Mouse (Mus musculus) hindbrain, embryonic 16.5 days (tissue): ENCODE data around the gene Trmt5. TPM values are rescaled to one million over a fixed set of nuclear protein-coding genes. Genes with fewer than 3 reads are reported as not detected.

Source experiments
- ATAC-seq: fragments of 200-750 bp; cut with Nextera tagmentation; 2 replicates; pipeline ENCODE4 v1.8.0; 2017; ENCODE audit warnings: moderate TSS enrichment, moderate library complexity
- H3K27ac ChIP-seq: fragments of 300-500 bp; sonication (generic); 2 replicates; pipeline ENCODE4 v1.5.1; 2014; ENCODE audit warnings: low read depth, mild to moderate bottlenecking, control low read depth, low read length, moderate library complexity
- H3K27me3 ChIP-seq: fragments of 300-500 bp; sonication (generic); replicated peaks from 2 replicates; pipeline ENCODE4 v1.6.1; 2014; ENCODE audit warnings: low read length; ENCODE audit not compliant: control insufficient read depth, insufficient read depth
- H3K36me3 ChIP-seq: fragments of 300-500 bp; sonication (generic); 2 replicates; pipeline ENCODE4 v1.6.1; 2014; ENCODE audit warnings: mild to moderate bottlenecking, low read length, moderate library complexity, mixed read lengths; ENCODE audit not compliant: control insufficient read depth, insufficient read depth
- H3K4me1 ChIP-seq: fragments of 300-500 bp; sonication (generic); 2 replicates; pipeline ENCODE4 v1.6.1; 2014; ENCODE audit warnings: low read depth, low read length; ENCODE audit not compliant: control insufficient read depth, insufficient read depth
- H3K4me2 ChIP-seq: fragments of 300-500 bp; sonication (generic); 2 replicates; pipeline ENCODE4 v1.6.1; 2014; ENCODE audit warnings: mild to moderate bottlenecking, low read length, control low read depth, moderate library complexity
- H3K4me3 ChIP-seq: fragments of 300-500 bp; sonication (generic); 2 replicates; pipeline ENCODE4 v1.5.1; 2014; ENCODE audit warnings: mild to moderate bottlenecking, low read length, control low read depth, moderate library complexity
- H3K9ac ChIP-seq: fragments of 300-500 bp; sonication (generic); 2 replicates; pipeline ENCODE4 v1.6.1; 2014; ENCODE audit warnings: low read depth, mild to moderate bottlenecking, control low read depth, low read length, moderate library complexity
- H3K9me3 ChIP-seq: fragments of 300-500 bp; sonication (generic); 2 replicates; pipeline ENCODE4 v1.6.1; 2014; ENCODE audit warnings: mild to moderate bottlenecking, low read length, moderate library complexity; ENCODE audit not compliant: control insufficient read depth
- WGBS: fragments of 180-500 bp; shearing (Covaris S2); extraction: QIAGEN DNeasy Blood & Tissue Kit; methylation state at CpG from one replicate; pipeline ENCODE4 v1.1.7; 2014; 5-methylcytosine and 5-hydroxymethylcytosine counted together
- polyA plus RNA-seq: library from polyadenylated mRNA; unstranded; fragments of >200 nt; fragmentation: Nextera tagmentation; extraction: Ambion mirVana; gene quantifications from 2 replicates; pipeline ENCODE4 v1.2.1, GENCODE M21; 2015

Gene Trmt5
- polyA plus RNA-seq, 1 experiment from 2014 or later = 14.9 TPM

- no peaks in the 10 kb centered on the region for H3K4me1 ChIP-seq
- H3K27ac ChIP-seq = no peak overlapping the region
- no peaks in the 10 kb centered on the region for H3K9me3 ChIP-seq
- no peak overlapping the region for H3K4me3 ChIP-seq
- no peak for ATAC-seq
- 0 out of 2 replicates have a peak, but pooled peaks cover 2% of the 10 kb centered on the region for H3K36me3 ChIP-seq
- no peaks in the 10 kb centered on the region for H3K27me3 ChIP-seq
- no peak overlapping the region for H3K4me2 ChIP-seq
- no peak overlapping the region for H3K9ac ChIP-seq
- WGBS = 92% methylated on average over 8 of the region's 8 CpGs
Measured at GRCm38 (mm10) chr12:73324180-73324586, 37.7 kb upstream of the Trmt5 start.

- Histone ChIP-seq H3K4me2 (no peak overlapping the region), H3K9ac (no peak overlapping the region), H3K9me3 (no peaks in the 10 kb centered on the region), H3K27ac (no peak overlapping the region), H3K36me3 (peaks cover 2% of the 10 kb centered on the region; the same call in 1 of the 2 replicates), H3K27me3 (no peaks in the 10 kb centered on the region), H3K4me3 (no peak overlapping the region), H3K4me1 (no peaks in the 10 kb centered on the region)
- WGBS = 90% methylated on average over 7 of the region's 7 CpGs
- ATAC-seq = no peak
Measured at GRCm38 (mm10) chr12:73317706-73318686, 31.5 kb upstream of the Trmt5 start.

GRCm38 (mm10) chr12:73308711-73309110, 22.2 kb upstream of the Trmt5 start:
- no peaks in the 10 kb centered on the region for H3K4me1 ChIP-seq
- H3K27me3 ChIP-seq = no peaks in the 10 kb centered on the region
- H3K4me2 ChIP-seq = no peak overlapping the region
- no peak overlapping the region for H3K27ac ChIP-seq
- no peak for ATAC-seq
- H3K9ac ChIP-seq = no peak overlapping the region
- no peak overlapping the region for H3K4me3 ChIP-seq
- H3K9me3 ChIP-seq = no peaks in the 10 kb centered on the region
- no peaks in the 10 kb centered on the region for H3K36me3 ChIP-seq
- 95% methylated on average over 2 of the region's 2 CpGs for WGBS

GRCm38 (mm10) chr12:73307750-73308149, 21.2 kb upstream of the Trmt5 start:
- Histone ChIP-seq H3K9me3 (no peaks in the 10 kb centered on the region), H3K4me2 (no peak overlapping the region), H3K4me3 (no peak overlapping the region), H3K36me3 (no peaks in the 10 kb centered on the region), H3K27ac (no peak overlapping the region), H3K4me1 (no peaks in the 10 kb centered on the region), H3K27me3 (no peaks in the 10 kb centered on the region), H3K9ac (no peak overlapping the region)
- no peak for ATAC-seq
- 90% methylated on average over 4 of the region's 4 CpGs for WGBS

GRCm38 (mm10) chr12:73304636-73305035, 18.1 kb upstream of the Trmt5 start:
- Histone ChIP-seq H3K36me3 (0 out of 2 replicates have a peak, but pooled peaks cover 2% of the 10 kb centered on the region), H3K27me3 (no peaks in the 10 kb centered on the region), H3K4me2 (no peak overlapping the region), H3K9me3 (no peaks in the 10 kb centered on the region), H3K4me3 (no peak overlapping the region), H3K4me1 (no peaks in the 10 kb centered on the region), H3K27ac (no peak overlapping the region), H3K9ac (no peak overlapping the region)
- 90% methylated on average over 4 of the region's 4 CpGs for WGBS
- ATAC-seq = no peak

GRCm38 (mm10) chr12:73300531-73300930, 14.0 kb upstream of the Trmt5 start:
- ATAC-seq = no peak
- Histone ChIP-seq H3K27me3 (no peaks in the 10 kb centered on the region), H3K4me1 (no peaks in the 10 kb centered on the region), H3K27ac (no peak overlapping the region), H3K4me2 (no peak overlapping the region), H3K4me3 (no peak overlapping the region), H3K9me3 (no peaks in the 10 kb centered on the region), H3K36me3 (0 out of 2 replicates have a peak, but pooled peaks cover 2% of the 10 kb centered on the region), H3K9ac (no peak overlapping the region)
- 93% methylated on average over 2 of the region's 2 CpGs for WGBS

- no peak overlapping the region for H3K9ac ChIP-seq
- H3K36me3 ChIP-seq = 0 out of 2 replicates have a peak, but pooled peaks cover 2% of the 10 kb centered on the region
- no peaks in the 10 kb centered on the region for H3K9me3 ChIP-seq
- 85% methylated on average over 5 of the region's 5 CpGs for WGBS
- H3K27me3 ChIP-seq = no peaks in the 10 kb centered on the region
- no peak for ATAC-seq
- no peak overlapping the region for H3K27ac ChIP-seq
- H3K4me3 ChIP-seq = no peak overlapping the region
- no peak overlapping the region for H3K4me2 ChIP-seq
- H3K4me1 ChIP-seq = no peaks in the 10 kb centered on the region
Measured at GRCm38 (mm10) chr12:73298621-73299020, 12.1 kb upstream of the Trmt5 start.

- Histone ChIP-seq H3K4me2 (no peak overlapping the region), H3K9me3 (no peaks in the 10 kb centered on the region), H3K27ac (no peak overlapping the region), H3K9ac (no peak overlapping the region), H3K27me3 (no peaks in the 10 kb centered on the region), H3K4me1 (no peaks in the 10 kb centered on the region), H3K36me3 (peaks cover 1% of the 10 kb centered on the region; the same call in 1 of the 2 replicates), H3K4me3 (no peak overlapping the region)
- WGBS = 78% methylated on average over 11 of the region's 11 CpGs
- no peak for ATAC-seq
Measured at GRCm38 (mm10) chr12:73295505-73296140, 9.1 kb upstream of the Trmt5 start.

GRCm38 (mm10) chr12:73294884-73295283, 8.4 kb upstream of the Trmt5 start:
- no peak overlapping the region for H3K4me3 ChIP-seq
- no peaks in the 10 kb centered on the region; the same call in 1 of the 2 replicates for H3K36me3 ChIP-seq
- H3K9ac ChIP-seq = no peak overlapping the region
- no peak overlapping the region for H3K4me2 ChIP-seq
- no peaks in the 10 kb centered on the region for H3K9me3 ChIP-seq
- no peaks in the 10 kb centered on the region for H3K27me3 ChIP-seq
- H3K27ac ChIP-seq = no peak overlapping the region
- no peaks in the 10 kb centered on the region for H3K4me1 ChIP-seq
- ATAC-seq = no peak
